Mouse (Mus musculus): ENCODE data around the gene Prkca.

The Prkca gene

GRCm38 (mm10) chr11:108340293-108340692 is 3.4 kb downstream of the Prkca start:
- no peak for DNase-seq (ENCODE audit: low read depth, low spot score)

DNA sequence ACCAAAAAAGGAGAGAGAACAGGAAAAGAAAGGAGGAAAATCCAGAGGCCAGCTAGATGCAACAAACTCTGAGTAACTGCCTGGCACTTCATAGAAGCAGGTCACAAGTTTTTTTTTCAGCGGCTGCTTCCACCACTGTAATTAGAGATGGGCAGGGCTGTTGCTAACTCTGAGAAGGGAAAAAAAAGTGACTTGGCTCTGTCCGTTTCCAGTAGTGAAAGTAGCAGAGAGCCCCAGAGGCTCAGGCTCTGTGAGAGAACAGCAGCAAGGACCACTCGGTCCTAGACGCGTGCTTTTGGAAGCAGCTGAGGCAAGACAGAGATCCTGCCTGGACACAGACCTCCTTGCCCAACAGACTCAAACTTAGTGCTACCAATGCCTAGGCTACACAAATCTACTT is 7.3 kb downstream of the Prkca start:
- DNase-seq (ENCODE audit: low read depth, low spot score): no peak

GRCm38 (mm10) chr11:108335536-108335935 is 8.2 kb downstream of the Prkca start:
- no peak for DNase-seq (ENCODE audit: low read depth, low spot score)

DNA sequence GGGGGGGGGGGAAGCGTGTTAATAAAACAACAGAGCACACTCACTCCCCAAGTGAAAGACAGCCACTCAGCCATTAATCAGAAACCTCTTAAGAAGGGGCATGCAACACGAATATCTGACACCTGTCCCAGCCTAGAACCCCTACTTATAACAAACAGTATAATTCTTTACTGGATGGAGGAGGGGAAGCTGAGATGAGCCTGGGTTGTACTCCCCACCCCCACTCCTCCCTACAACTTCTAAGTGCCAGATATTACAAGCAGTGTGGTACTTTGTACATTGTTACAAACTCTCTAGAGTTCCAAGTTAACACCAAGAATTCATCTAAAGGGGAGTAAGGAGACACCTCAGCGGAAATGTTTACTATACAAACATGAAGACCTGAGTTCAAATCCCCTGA is 9.1 kb downstream of the Prkca start:
- no peak for DNase-seq (ENCODE audit: low read depth, low spot score)

- no peak for DNase-seq (ENCODE audit: low read depth, low spot score)
These were observed 9.9 kb downstream of the Prkca start for GRCm38 (mm10) chr11:108333583-108334379.

- no peak for DNase-seq (ENCODE audit: low read depth, low spot score)
These were observed 10.7 kb downstream of the Prkca start for GRCm38 (mm10) chr11:108333006-108333405.

DNA sequence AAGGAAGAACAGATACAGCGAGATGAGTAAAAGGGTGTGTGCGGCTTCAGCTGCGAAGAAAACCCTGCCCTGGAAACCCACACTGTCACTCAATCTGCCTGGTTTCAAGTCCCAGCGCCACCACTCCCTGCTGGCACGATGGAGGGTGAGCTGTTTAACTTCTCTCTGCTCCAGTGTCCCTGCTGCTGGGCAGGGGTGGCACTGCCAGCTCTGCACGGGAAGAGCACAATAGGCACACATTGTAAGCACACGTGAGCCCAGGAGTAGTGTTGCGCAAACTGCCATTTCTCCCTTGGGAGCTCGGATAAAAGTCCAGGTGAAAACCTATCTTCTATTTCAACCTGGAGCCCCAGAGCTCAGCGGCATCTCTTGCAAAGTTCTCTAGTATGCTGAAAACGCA is 12.9 kb downstream of the Prkca start:
- no peak for DNase-seq (ENCODE audit: low read depth, low spot score)

DNA sequence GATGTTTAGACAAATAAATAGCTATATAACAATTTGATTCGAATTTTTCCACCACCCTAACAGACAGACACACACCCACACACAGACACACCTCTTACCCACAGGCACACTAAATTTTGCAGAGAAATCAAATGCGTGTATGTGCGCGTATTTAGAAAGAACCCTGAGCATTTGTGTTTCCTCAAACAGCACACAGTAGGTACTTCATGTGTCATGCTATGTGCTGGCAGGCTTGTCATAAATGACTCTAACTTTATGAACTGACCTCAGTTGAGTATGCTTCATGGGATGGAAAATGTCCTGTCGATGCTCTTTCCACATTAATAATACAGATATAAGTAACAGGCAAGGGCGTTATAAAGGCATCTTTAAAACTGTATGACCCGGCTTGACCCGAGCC is 17.8 kb downstream of the Prkca start:
- no peak for DNase-seq (ENCODE audit: low read depth, low spot score)

DNA sequence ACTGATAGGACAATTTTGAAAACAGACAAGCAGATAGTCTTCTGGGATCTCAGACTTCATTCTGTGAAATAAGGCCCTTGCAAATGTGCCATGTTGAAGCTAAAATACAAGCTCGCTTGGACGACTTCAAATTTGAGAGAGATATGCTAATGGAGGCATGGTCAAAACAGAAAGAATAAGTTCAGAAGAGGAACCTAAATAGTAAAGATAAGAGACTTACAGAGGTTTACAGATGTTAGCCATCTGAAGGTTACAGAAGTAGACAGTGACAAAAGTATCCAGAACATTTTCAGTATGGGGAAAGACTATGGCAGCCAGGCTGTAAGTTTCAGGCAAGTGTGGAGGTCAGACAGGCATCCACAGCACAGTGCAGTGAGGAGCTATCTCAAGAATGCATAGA is 21.6 kb downstream of the Prkca start:
- no peak for DNase-seq (ENCODE audit: low read depth, low spot score)

GRCm38 (mm10) chr11:108320561-108320960 is 23.2 kb downstream of the Prkca start:
- DNase-seq (ENCODE audit: low read depth, low spot score): no peak

DNA sequence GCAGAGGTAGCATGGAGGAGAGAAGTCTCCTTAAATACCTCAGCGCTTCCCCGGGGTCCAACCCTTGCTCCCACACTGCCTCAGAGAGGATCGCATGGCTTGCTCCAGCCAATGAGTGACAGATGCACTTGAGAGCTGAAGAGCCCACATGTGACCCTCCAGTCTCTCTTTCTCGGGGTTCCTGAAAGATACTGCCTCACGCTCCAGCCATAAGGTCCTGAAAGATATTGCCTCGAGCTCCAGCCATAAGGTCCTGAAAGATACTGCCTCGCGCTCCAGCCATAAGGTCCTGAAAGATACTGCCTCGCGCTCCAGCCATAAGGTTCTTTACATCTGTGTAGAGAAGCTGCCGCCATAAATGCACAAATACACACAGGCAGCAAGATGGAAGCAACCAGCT is 24.6 kb downstream of the Prkca start:
- no peak for DNase-seq (ENCODE audit: low read depth, low spot score)

GRCm38 (mm10) chr11:108317878-108318277 is 25.9 kb downstream of the Prkca start:
- DNase-seq (ENCODE audit: low read depth, low spot score): no peak

- DNase-seq (ENCODE audit: low read depth, low spot score): no peak
These were observed 28.0 kb downstream of the Prkca start for GRCm38 (mm10) chr11:108315736-108316135.

DNA sequence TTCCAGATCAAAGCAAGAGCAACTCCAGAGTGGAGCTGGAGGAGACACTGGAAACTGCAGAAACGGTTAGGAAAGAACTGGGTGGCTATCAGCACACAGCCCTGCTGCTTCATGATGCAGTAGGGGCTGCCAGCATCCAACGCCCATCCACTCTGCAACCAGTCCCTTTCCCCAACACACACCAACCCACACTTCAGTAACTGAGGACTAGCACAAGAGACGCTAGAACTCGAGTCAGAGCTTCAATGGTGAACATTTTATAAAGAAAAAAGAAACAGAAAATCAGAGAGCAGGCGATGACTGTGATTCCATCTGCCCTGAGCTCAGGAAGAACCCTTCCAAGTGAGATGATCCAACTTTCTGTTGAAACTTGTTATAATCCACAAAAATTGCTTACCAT is 31.2 kb downstream of the Prkca start:
- no peak for DNase-seq (ENCODE audit: low read depth, low spot score)

GRCm38 (mm10) chr11:108311912-108312311 is 31.8 kb downstream of the Prkca start:
- no peak for DNase-seq (ENCODE audit: low read depth, low spot score)

- no peak for DNase-seq (ENCODE audit: low read depth, low spot score)
These were observed 33.9 kb downstream of the Prkca start for GRCm38 (mm10) chr11:108309791-108310190.

GRCm38 (mm10) chr11:108308253-108308652 is 35.5 kb downstream of the Prkca start:
- no peak for DNase-seq (ENCODE audit: low read depth, low spot score)

GRCm38 (mm10) chr11:108307258-108307657 is 36.5 kb downstream of the Prkca start:
- no peak for DNase-seq (ENCODE audit: low read depth, low spot score)

DNA sequence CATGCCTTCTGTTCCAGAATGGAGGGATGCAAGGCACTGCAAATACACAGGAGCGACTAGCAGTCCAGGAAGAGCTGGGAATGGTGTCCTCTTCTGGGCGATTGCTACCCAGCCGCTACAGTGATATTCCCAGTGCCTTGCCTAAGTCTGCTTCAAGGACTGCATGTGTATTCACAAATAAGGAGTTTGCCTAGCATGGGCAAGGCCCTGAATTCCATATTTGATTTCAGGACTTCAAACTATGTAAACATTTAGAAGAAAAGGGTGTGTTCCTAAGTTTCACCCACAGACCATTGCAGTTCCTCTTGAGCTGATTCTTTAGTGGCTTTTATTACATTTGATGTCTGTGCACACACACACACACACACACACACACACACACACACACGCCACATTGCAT is 39.9 kb downstream of the Prkca start:
- no peak for DNase-seq (ENCODE audit: low read depth, low spot score)

- DNase-seq (ENCODE audit: low read depth, low spot score): no peak
These were observed 41.8 kb downstream of the Prkca start for GRCm38 (mm10) chr11:108301796-108302490.

DNA sequence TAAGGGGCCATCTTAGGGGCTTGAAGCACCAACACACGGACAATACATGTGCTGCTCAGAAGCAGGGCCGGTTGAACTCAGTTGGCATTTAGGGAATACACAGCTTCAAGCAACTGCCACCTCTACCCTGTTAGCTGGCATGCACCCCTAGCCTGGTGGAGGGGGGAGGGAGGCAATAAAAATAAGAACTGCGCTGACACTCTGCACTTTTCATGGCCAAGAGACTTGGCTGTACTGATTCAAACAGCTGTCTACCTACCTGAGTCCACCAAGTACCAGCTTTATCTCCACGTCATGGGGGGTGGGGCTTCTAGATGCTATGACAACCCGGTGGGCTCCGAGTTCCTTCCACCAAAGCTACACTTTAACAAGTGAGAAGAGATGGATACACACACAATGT is 42.7 kb downstream of the Prkca start:
- DNase-seq (ENCODE audit: low read depth, low spot score): no peak

DNA sequence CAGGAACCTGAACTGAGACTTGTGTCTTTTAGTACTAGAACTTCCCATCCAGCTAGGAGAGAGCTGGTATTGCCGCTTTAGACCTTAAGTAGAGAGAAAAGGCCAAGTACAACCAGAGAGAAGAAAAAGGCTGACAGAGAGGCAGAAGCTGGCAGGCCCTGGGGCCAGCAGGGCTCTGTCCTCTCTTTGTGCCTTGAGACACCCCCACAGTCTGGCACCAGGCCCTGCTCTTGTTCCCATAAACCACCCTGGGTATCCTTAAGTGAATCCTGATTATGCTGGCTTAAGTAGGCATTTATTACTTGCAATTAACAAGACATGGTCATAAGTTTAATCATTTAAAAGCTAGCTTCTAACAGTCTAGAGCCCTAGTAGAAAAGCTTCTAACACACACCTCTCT is 43.3 kb downstream of the Prkca start:
- DNase-seq (ENCODE audit: low read depth, low spot score): no peak

DNA sequence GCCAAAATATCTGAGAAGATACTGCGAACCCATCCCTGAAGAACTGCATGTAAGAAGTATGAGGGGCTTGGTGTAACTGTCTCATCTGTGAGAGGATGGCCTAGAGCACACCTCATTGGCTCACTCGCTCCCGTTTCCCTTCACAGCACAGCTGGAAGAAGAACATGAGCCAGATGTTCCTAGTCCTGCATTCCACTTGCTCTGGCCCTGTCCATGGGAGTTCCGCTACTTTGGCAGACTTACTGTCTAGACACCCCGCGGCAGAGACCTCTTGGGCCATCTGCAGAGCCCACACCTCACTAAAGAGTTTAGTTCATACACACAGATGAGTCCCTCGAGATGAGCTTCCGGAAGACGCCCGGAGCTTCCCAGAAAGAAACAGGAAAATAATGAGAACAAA is 43.8 kb downstream of the Prkca start:
- DNase-seq (ENCODE audit: low read depth, low spot score): no peak

Data from WW6 (cell line).